Comparison of ENCODE assay signal across 17 mouse cellular contexts in the genomic region with DNA sequence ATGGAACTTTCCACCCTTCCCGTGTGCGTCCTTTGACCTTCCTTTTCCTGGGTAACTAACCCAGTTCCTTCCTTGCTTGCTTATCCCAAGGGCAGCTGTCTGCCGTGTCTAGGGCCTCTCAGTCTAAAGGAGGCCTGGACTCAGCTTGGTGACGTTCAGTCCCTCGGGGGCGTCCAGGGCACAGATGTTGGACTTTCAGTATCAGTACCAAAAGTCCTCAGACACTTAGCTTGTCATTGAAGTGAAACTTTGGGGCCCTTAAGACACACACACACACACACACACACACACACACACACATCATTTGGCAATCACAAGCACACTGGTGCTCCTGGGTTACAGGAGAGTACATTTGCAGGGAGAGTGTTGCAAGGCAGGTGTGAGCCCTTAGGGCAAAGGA.
"Had no signal": no experiment of that assay in that cellular context is flagged by ENCODE, and none has a peak within 500 bp of the region (broad histone marks: within the 10 kb centered on the region; RNA-seq: fewer than 3 reads in every experiment).

No protein-coding gene starts in this region.

- H3K9me3 ChIP-seq: liver, embryonic 13.5 days; midbrain, embryonic 12.5 days; midbrain, embryonic 15.5 days; neural tube, embryonic 12.5 days; neural tube, embryonic 15.5 days had no signal

- DNase-seq: layer of hippocampus, postnatal 36 days; liver, embryonic 13.5 days; lung, embryonic 14.5 days; right cerebral cortex, adult 18-20 months; right cerebral cortex, postnatal 14 days; right cerebral cortex, postnatal 4 days; thymus, adult 2 months; thymus, postnatal 14 days; thymus, postnatal 4 days had no signal

- H3K36me3 ChIP-seq: liver, embryonic 13.5 days; midbrain, embryonic 12.5 days; midbrain, embryonic 15.5 days had no signal

- H3K27ac ChIP-seq: kidney, postnatal 0 days; left cerebral cortex, adult 2 months; liver, embryonic 13.5 days; macrophage; midbrain, embryonic 12.5 days; midbrain, embryonic 15.5 days; neural tube, embryonic 12.5 days; neural tube, embryonic 15.5 days; stomach, postnatal 0 days had no signal

- H3K27me3 ChIP-seq: liver, embryonic 13.5 days; midbrain, embryonic 12.5 days; midbrain, embryonic 15.5 days; neural tube, embryonic 12.5 days; neural tube, embryonic 15.5 days had no signal

- H3K4me1 ChIP-seq: liver, embryonic 13.5 days; midbrain, embryonic 12.5 days; midbrain, embryonic 15.5 days; neural tube, embryonic 12.5 days; neural tube, embryonic 15.5 days had no signal

- H3K4me2 ChIP-seq: liver, embryonic 13.5 days; lung, embryonic 14.5 days; midbrain, embryonic 12.5 days; midbrain, embryonic 15.5 days; neural tube, embryonic 12.5 days; neural tube, embryonic 15.5 days had no signal

- H3K9ac ChIP-seq: liver, embryonic 13.5 days; lung, embryonic 14.5 days; midbrain, embryonic 12.5 days; midbrain, embryonic 15.5 days; neural tube, embryonic 12.5 days; neural tube, embryonic 15.5 days had no signal

- H3K4me3 ChIP-seq: left cerebral cortex, adult 2 months; liver, embryonic 13.5 days; midbrain, embryonic 12.5 days; midbrain, embryonic 15.5 days; neural tube, embryonic 12.5 days; neural tube, embryonic 15.5 days had no signal

- ATAC-seq: midbrain, embryonic 15.5 days had no signal
